Mouse (Mus musculus) urinary bladder, postnatal 25 days (tissue): ENCODE measurements around the gene Ccnjl.

Source experiments
- DNase-seq: peaks from one replicate; pipeline ENCODE4 v3.0.0; 2022; ENCODE audit warnings: low spot score

Gene Ccnjl

GRCm38 (mm10) chr11:43528683-43529499 is at the start of gene Ccnjl:
Gene Ccnjl (plus strand): TSS chr11:43528784.
- DNase-seq = peak; percentile 58

DNA sequence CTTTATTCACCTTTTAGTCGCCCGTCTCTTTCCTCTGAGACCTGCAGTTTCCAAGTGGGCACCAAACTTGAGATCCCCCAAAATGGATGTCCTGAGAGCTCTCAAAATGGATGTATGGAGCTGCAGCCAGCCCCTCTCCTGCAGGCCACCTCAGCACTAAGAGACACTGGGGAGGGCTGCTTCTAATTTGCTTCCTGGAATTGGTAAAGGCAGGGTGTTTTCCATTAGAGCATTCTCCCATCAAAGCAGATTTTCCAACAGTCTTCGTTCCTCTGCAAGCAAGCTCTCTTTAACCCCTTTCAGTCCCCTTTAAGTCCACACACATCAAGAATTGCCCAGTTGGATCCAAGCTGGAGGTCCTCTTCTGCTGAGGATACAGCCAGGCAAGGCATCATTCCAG is 49.2 kb upstream of the Ccnjl start:
- no peak for DNase-seq

GRCm38 (mm10) chr11:43480561-43480960 is 48.0 kb upstream of the Ccnjl start:
- no peak for DNase-seq

DNA sequence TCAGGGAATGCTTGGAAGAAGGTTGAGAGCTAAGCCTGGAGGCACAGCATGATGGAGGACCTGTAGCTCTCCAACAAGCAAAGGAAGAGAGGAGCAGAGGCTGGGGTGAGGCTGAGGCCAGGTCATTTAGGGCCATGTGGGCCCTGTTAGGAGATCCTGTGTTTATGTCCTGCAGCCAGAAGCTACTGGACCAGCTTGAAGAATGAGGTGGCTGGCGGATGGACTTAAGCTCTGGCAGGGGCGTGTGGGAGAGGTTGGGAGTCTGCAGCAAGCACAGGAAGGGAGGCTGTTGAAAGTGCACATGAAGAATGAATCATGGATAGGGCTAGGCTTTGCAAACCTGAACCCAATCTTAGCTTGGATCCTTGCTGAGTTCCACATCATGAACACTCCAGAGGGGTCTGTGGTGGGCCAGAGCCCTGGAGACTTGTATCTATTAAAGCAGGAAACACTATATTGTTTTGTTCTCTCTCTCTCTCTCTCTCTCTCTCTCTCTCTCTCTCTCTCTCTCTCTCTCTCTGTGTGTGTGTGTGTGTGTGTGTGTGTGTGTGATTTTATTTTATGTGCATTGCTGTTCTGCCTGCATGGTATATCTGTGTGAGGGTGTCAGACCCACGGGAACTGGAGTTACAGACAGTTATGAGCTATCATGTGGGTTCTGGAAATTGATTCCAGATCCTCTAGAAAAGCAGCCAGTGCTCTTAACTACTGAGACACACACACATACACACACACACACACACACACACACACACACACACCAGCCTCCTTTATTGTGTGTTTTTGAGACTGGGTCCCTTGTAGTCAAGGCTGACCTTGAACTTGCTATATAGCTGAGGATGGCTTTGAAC is 46.7 kb upstream of the Ccnjl start:
- DNase-seq = no peak

GRCm38 (mm10) chr11:43483122-43483792 is 45.3 kb upstream of the Ccnjl start:
- no peak for DNase-seq

- no peak for DNase-seq
These were observed 44.5 kb upstream of the Ccnjl start for GRCm38 (mm10) chr11:43484057-43484456.

DNA sequence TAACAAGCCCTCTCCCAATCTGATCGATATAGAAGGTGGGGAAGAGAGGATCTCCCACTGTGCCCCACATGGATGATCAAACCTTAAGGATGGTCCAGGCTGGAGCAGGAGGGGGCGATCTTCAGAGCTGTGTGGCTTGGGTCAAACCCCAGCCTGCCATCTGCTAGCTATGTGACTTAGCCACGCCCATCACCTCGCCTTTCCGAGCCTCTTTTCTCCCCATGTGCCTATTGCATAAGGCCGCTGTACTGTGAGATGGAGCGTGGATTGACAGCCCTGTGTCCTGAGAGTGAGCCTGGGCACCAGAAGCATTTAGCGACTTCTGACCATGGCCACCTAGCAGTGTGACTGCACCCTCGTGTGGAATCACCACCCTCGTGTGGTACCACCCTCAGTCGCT is 43.9 kb upstream of the Ccnjl start:
- no peak for DNase-seq

DNA sequence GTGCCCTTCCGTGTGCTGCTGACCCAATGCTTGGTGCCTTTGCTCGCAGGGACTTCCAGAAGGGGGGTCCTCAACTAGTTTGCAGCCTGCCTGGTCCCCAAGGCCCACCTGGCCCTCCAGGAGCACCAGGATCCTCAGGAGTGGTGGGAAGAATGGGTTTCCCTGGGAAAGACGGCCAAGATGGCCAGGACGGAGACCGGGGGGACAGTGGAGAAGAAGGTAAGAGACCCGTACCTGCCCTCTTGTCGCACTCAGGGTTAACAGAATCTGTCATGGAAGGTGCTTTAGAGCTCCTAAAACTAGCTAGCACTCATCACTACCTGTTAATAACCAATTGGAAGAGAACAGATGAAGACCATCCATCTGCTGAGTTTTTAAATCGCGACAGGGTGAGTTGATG is 42.7 kb upstream of the Ccnjl start:
- DNase-seq = no peak

DNA sequence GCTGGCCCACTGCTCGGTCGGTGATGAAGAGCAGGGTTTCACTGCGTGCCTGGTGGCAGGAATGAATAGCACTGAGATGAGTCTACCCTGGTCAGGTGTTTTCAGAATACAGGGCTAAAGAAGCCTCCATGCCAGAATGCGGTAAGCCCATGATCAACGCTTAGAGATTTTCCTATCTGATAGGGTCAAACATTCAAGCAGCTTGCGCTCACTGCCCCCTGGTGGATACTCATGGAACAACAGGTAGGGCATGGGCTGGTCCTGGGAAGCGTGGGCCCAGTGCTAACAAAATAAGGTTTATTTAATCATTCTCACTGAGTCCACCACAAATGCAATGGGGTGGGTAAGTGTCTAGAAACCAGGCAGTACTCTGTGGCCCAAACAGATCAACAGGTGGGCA is 35.9 kb upstream of the Ccnjl start:
- DNase-seq = peak; percentile 82

GRCm38 (mm10) chr11:43493815-43494409 is 34.7 kb upstream of the Ccnjl start:
- peak; percentile 69 for DNase-seq

GRCm38 (mm10) chr11:43495037-43495436 is 33.5 kb upstream of the Ccnjl start:
- no peak for DNase-seq

DNA sequence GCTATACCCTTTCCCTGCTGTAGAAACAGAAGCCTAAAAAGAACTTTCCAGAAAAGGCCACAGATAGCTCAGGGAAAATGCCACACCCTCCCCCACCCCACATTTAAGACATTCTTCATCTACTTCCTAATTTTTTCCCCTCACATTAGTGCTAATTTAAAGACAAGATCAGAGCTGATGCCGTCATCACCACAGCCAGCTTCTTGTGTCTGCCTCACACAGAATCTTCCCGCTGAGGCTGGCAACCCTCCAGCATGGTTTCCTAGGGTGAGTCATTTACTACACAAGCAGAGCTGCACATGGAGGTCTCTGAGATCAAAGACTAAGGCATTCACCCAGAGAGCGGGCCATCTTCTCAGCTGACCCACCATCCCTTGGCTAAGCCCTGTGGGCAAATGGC is 33.1 kb upstream of the Ccnjl start:
- DNase-seq = peak; percentile 69

- DNase-seq = no peak
These were observed 27.3 kb upstream of the Ccnjl start for GRCm38 (mm10) chr11:43501256-43501655.

GRCm38 (mm10) chr11:43505188-43505587 is 23.4 kb upstream of the Ccnjl start:
- no peak for DNase-seq

- no peak for DNase-seq
These were observed 20.6 kb upstream of the Ccnjl start for GRCm38 (mm10) chr11:43507976-43508375.

DNA sequence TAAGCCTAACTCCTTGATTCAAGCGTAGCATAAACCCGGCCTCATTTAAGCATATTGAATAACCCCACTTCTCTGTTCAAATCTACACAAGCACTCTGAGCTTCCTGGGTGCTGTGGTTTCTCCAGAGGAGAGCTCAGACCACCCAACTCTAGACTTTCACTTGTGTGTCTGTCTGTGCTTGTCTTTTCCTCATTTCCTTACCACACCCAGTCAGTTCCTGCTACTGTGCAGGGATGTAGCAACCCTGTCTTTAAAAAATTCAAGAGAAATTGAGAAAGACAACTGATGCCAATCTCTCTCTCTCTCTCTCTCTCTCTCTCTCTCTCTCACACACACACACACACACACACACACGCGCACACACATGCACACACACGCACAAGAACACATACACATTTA is 18.7 kb upstream of the Ccnjl start:
- no peak for DNase-seq

DNA sequence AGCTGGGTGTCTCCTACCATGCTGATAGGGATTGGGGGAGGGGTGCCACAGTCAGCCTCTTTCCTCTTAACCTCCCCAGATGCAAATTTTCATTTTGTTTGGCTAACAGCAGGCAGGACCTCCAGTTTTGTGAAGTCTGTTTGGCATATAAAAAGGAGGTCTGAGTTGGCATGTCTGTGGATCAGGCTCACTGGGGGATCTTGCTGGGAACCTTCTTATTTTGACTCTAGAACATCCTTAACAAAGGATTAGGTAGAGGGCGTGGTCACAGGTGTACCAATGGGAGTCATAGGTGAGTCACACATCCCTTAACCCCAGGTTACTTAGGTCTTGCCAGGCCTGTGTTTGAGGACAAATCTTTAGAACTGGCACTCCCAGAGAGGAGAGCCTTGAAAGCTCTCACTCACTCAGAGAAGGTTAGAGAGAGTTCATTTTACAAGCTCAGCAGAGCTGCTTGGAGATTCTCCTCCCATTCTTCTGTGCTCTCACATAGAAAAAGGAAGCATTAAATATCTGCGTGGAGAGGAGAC is 15.9 kb upstream of the Ccnjl start:
- DNase-seq = no peak

GRCm38 (mm10) chr11:43516344-43517021 is 12.1 kb upstream of the Ccnjl start:
- DNase-seq = peak; percentile 42

DNA sequence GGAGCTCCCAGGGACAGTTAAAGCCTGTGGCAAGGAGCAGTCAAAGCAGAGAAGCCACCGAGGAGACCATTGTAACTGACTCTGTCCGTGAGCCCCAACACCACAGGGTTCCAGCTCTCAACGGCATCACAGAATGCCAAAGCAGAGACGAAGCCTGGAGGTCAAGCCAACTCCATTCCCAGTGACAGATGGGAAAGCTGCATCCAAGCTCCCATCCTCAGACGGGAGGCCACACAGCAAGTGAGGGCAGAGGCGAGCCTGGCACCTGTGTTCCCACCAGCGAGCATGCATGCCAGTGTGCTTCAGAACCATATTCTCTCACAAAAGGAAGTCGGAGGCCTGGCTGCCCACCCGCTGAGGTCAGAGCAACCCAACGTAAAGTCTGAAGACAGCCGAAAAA is 10.9 kb upstream of the Ccnjl start:
- DNase-seq = no peak

DNA sequence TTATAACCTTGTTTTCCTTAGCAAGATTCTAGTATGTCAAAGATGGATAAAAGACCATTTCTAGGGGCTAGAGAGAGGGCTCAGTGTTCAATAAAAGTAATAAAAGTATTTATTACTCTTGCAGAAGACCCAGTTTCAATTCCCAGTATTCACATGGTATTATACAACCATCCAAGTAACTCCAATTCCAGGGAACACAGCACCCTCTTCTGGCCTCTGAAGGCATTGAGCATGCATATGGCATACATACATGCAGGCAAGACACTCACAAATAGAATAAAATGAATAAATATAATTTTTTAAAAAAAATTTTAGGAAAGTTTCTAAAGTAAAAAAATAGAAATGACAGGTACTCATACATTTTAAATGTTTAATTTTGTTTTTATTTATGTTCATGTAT is 10.5 kb upstream of the Ccnjl start:
- no peak for DNase-seq

DNA sequence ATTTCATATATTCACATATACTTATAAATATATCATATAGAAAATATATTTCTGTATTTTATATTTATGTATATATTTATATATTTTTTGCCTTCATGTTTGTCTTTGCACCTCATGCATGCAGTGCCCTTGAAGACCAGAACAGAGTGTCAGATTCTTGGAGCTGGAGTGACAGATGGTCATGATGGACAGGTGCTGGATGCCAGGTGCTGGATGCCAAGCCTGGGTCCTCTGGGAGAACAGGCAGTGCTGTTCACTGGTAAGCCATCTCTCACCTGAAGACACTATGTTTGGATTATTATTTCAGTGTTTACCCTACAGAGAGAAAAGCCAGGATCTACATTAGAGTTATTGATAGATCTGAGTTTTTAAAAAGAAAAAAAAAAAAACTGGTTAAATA is 9.8 kb upstream of the Ccnjl start:
- no peak for DNase-seq
